Comparison of ENCODE assay signal across 23 mouse cellular contexts in genomic region chr6:49272863-49273262, GRCm38 (mm10). TPM values are rescaled to one million over a fixed set of nuclear protein-coding genes. Genes with fewer than 3 reads are reported as not detected.
"Had no signal": no experiment of that assay in that cellular context is flagged by ENCODE, and none has a peak within 500 bp of the region (broad histone marks: within the 10 kb centered on the region; RNA-seq: fewer than 3 reads in every experiment).

No protein-coding gene starts in this region.

- H3K27me3 ChIP-seq: heart, embryonic 12.5 days; hindbrain, embryonic 12.5 days; intestine, embryonic 15.5 days; kidney, embryonic 15.5 days; limb, embryonic 13.5 days; limb, embryonic 15.5 days; liver, embryonic 13.5 days; liver, embryonic 15.5 days had no signal

- DNase-seq: gastrocnemius, postnatal 14 days; gastrocnemius, postnatal 36 days; heart, adult 2 months; heart, postnatal 10 days; heart, postnatal 4 days; kidney, adult 18-20 months; kidney, adult 9 months; kidney, postnatal 14 days; kidney, postnatal 36 days; layer of hippocampus, adult 9-11 months; layer of hippocampus, postnatal 36 days; left cerebral cortex, postnatal 4 days; liver, embryonic 13.5 days had no signal

- H3K9ac ChIP-seq: heart, embryonic 12.5 days; hindbrain, embryonic 12.5 days; hindbrain, embryonic 14.5 days; intestine, embryonic 15.5 days; kidney, embryonic 15.5 days; limb, embryonic 13.5 days; limb, embryonic 15.5 days; liver, embryonic 13.5 days; liver, embryonic 15.5 days had no signal

- H3K9me3 ChIP-seq: heart, embryonic 12.5 days; hindbrain, embryonic 10.5 days; hindbrain, embryonic 12.5 days; intestine, embryonic 15.5 days; kidney, embryonic 15.5 days; limb, embryonic 13.5 days; limb, embryonic 15.5 days; liver, embryonic 13.5 days; liver, embryonic 15.5 days had no signal

- H3K4me1 ChIP-seq: heart, embryonic 12.5 days; intestine, embryonic 15.5 days; kidney, embryonic 15.5 days; limb, embryonic 15.5 days; liver, embryonic 13.5 days; liver, embryonic 15.5 days had no signal

- H3K27ac ChIP-seq: heart, adult 2 months; hindbrain, embryonic 12.5 days; hindbrain, embryonic 14.5 days; intestine, embryonic 15.5 days; kidney, embryonic 15.5 days; kidney, postnatal 0 days; limb, embryonic 13.5 days; limb, embryonic 15.5 days; liver, embryonic 13.5 days; liver, embryonic 15.5 days had no signal

- H3K36me3 ChIP-seq: heart, embryonic 12.5 days; hindbrain, embryonic 10.5 days; hindbrain, embryonic 12.5 days; intestine, embryonic 15.5 days; kidney, embryonic 15.5 days; limb, embryonic 13.5 days; limb, embryonic 15.5 days; liver, embryonic 13.5 days; liver, embryonic 15.5 days had no signal

- H3K4me3 ChIP-seq: heart, adult 2 months; heart, embryonic 12.5 days; hindbrain, embryonic 10.5 days; hindbrain, embryonic 12.5 days; intestine, embryonic 15.5 days; kidney, embryonic 15.5 days; limb, embryonic 13.5 days; limb, embryonic 15.5 days; liver, embryonic 13.5 days; liver, embryonic 15.5 days had no signal

RNA-seq across cellular contexts. Expression of gene Igf2bp3, which starts 58.1 kb away (rescaled TPM):
- polyA plus RNA-seq: heart, adult 2 months had no signal
